Mouse (Mus musculus) adrenal gland, postnatal 14 days (tissue): ENCODE data around the gene Phospho2. TPM values are rescaled to one million over a fixed set of nuclear protein-coding genes. Genes with fewer than 3 reads are reported as not detected.
"Not testable (repeated sequence)": the region's sequence is repeated elsewhere in the genome, so short reads cannot be mapped to it uniquely, and the experiment has no call there.

Experiments used
- DNase-seq: peaks from one replicate; pipeline ENCODE4 v3.0.0; 2021; ENCODE audit warnings: mixed read lengths
- long read RNA-seq, 2 experiments: library from polyadenylated mRNA; stranded (forward); transcript quantifications; one replicate each; pipeline ENCODE4 v2.0.0; 2021
- total RNA-seq: library from RNA; stranded (reverse); gene quantifications from 2 replicates; pipeline ENCODE4 v1.2.3, GENCODE M21; 2021

The Phospho2 gene
- 20.8 and 22.4 TPM in 2 replicates for total RNA-seq
- long read RNA-seq, experiment 1, transcript Phospho2-201 (4 exons, 2,260 nt) = major isoform, 31 of 39 reads
- long read RNA-seq, experiment 1, transcript Phospho2-202 (4 exons, 2,194 nt) = minor isoform, 5 of 39 reads
- long read RNA-seq, experiment 1, partial matches to known transcripts = 0 of 39 reads
- long read RNA-seq, experiment 1, other reads (novel, unspliced or antisense) = 2 of 39 reads
- long read RNA-seq, experiment 2, transcript Phospho2-201 (4 exons, 2,260 nt) = major isoform, 25 of 33 reads
- long read RNA-seq, experiment 2, partial matches to known transcripts = 1 of 33 reads
- long read RNA-seq, experiment 2, other reads (novel, unspliced or antisense) = 4 of 33 reads

DNA sequence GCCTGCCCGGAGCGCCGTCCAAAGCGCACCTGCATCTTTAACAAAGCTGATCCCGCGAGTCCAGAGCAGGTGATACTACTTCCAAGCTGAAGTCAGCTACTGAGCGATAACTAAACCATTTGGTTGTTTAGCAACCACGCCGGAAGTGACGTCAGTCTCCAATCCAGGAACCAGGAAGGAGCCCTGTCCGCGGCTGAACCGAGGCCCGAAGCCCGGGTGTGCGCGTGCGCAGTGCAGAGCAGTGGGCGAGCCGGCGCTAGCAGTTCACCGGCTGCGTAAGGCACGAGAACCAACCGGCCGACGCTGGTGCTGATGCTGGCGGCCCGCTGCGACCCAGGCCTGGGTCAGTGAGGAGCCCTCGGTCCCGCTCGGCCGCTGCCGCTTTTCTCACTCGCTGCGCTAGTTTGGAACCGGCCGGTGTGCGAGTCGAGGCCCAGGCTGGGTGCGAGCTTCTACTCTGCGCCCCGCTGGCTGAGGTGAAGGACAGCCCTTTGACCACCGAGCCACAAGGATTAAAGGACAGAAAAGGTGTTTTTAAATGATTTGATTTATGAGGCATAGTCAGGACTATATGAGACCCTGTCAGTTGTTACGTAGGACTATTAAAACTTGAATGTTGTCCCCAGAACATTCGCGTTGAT is at the start of gene Phospho2, which contains the start of gene Ccdc173:
TSS of gene Phospho2 (plus strand) at position 195 of the 641 bp plus-strand sequence.
TSS of gene Ccdc173 (minus strand) at position 147 of the 641 bp plus-strand sequence.
- peak; percentile 100 for DNase-seq

GRCm38 (mm10) chr2:69745091-69745490 is 44.3 kb upstream of the Phospho2 start:
- no peak for DNase-seq

- DNase-seq = no peak
Measured at GRCm38 (mm10) chr2:69760980-69761379, 28.4 kb upstream of the Phospho2 start.

DNA sequence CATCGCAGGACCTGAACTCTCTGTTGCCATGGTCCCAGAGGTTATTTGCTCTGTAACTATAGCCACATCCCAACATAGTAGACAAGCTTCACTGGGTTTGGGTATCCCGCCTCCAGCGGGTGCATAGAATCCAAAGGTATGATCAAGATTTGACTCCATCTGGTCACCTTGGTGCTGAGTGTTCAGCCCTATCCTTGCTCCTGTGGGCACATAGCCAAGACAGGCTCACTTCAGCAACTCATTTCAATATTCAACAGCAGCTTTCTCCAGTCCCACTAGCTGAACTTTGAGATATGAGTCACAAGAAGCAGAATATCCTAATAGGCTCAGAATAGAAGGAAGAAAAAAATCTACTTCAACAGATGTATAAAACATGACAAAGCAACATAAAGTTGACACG is 26.1 kb upstream of the Phospho2 start:
- DNase-seq = no peak

- no peak for DNase-seq
Measured at GRCm38 (mm10) chr2:69764716-69765115, 24.7 kb upstream of the Phospho2 start.

DNA sequence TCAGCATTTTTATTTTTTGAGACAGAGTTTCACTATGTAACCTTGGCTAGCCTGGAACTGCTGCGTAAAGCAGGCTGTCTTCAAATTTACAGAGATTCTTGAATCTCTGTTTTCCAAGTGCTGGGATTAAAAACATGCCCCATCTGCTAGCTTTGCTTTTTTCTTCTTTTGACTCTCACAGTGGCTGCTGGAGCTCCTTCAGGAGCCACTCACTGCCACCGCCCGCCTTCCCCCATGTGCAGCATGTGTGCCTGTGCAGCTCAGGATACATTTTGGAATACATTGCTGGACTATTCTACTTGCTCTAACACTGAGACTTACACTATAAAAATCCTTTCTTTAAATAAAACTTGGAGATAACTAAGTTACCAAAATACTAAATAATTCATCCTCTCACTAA is 16.1 kb upstream of the Phospho2 start:
- no peak for DNase-seq

DNA sequence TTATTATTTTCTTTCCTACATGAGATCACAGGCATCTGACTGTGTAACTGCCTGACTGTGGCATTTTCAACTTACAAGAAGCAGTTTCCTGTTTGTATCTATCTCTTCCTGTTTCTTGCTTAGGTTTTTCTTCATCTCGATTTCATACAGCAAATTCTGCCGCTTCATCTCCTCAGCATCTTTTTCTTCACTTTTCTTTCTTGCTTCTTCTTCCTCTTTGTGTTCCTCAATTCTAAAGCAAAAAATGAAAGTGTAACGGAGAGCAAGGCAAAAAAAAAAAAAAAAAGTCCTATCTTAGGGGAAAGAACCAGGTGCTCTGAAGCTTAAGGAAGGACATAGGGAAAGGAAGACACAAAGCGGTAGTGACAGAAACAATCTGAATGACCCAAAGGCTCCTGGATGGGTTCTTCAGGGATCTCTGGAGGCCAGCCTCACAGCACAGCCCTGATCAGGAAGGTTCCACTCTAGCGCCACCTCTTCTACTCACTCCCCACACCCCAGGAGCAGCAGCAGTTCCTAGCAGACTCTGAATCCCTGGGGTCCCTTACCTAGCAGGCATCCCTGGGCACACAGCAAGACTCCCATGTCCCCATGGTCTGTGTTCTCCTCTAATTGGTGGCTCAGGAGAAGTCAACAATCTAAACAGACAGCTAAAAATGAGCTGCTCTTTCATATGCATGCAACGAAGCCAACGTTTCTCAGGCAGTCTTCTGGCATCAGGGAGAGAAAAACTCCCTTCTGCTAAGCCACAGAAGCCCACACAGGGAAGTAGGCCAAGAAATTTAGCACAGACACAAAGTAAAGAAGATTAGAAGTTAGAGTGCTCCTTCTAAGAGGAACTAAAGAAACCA is 11.2 kb upstream of the Phospho2 start:
- no peak for DNase-seq

- peak; percentile 42 for DNase-seq
Measured at GRCm38 (mm10) chr2:69778836-69779177, 10.6 kb upstream of the Phospho2 start.

DNA sequence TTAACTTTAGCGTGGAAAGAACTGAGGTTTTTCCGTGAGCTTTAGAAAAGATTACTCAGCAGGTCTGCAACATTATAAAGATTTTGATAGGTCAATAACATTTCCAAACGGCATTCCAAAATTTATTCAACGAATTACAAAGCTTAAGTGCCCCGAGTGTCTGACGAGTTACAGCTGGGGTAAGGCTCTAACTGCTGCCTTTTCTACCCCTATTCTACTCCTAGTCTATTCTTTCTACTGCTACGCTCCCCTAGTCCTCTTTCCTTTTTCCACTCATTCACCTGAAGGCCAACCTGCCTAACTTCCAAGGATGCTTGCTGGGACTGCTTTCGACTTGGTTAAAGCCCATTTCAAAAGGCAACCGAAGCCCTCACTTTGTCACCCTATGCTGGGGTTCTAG is 449 bp upstream of the Phospho2 start:
- DNase-seq = no peak

DNA sequence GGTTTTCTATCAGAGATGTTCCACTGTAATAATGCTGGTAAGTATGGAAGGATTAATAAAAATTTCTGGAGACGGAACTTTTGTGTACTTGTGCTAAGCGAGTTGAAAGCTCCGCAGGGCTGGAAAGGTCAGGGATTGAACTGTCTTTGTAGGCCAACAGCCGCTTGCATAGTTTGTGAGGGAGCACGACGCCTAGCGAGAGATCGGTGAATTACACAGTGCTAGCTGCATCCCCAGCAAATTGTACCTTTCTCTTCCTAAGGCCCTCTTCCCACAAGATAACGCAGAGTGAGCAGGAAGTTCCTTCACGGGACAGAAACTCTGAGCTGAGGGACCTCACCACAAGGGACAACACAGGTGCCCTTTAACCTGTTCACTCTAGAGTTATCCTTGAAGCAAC is 862 bp downstream of the Phospho2 start:
- peak; percentile 91 for DNase-seq

DNA sequence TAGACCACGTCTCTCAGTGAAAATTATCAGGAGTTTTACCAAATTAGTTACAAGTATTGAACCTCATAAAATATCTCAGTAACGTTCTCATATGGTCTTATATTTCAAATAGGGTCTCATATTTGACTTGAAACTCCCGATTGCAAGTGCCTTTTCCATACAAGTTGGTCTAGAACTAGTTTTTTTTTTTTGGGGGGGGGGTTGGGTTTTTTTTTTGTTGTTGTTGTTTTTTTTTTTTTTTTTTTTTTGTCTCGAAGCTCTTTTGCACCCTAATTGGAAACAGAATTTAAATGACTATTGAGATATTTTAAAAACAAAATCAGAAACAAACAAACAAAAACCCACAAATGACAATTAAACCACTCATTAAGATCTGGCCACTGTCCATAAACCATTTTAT is 1.3 kb downstream of the Phospho2 start:
- no peak for DNase-seq

DNA sequence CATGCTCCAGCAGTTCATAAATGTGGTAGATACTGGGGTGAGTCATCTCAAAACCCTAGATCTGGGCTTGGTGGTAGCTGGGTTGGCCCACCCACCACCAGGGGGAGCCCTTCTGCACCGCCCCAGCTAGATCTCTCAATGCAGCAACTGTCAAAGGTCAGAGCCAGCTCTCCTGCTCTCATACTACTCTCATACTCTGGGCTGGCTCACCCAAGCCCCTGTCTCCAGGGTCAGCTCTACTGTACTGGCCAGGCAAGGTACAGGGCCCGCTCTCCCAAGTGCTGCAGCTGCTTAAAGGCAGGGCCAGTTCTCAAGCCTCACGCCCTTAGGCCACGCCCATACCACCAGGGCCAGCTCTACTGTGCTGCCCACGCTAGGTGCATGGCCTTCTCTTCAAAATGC is 13.5 kb downstream of the Phospho2 start:
- peak; percentile 93 for DNase-seq

DNA sequence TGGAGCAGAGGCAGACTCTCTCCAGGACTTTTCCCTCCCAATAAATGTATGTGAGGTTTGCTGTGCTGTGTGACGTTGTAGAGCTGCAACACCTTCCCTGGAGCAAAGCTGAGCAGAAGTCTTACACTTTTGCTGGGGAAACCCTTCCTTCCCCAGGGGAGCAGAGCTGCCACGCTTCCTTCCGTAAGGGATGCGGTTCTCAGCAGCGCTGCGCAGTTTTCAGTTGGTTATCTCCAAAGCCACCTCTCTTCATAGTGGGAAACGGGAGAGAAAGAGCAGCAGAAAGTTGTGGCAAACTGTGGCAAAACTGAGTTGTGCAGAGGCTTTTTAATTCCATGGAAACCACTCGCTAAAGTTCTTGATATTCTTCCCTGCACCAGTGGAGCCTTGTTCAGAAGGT is 14.3 kb downstream of the Phospho2 start:
- no peak for DNase-seq

DNA sequence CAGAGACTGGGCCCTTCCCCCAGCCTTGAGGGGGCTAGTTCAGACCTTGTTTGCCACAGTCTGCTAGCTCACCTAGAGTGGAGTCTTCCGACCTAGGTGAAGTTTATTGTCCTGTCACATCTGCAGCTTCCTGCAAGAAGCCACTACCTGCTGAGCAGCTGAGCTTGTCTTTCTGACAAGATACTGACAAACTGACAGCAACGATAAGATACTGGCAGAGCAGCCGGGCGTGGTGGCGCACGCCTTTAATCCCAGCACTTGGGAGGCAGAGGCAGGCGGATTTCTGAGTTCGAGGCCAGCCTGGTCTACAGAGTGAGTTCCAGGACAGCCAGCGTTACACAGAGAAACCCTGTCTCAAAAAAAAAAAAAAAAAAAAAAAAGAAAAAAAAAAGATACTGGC is 15.2 kb downstream of the Phospho2 start:
- DNase-seq = not testable (repeated sequence)

GRCm38 (mm10) chr2:69810169-69810568 is 20.7 kb downstream of the Phospho2 start:
- DNase-seq = peak; percentile 80

GRCm38 (mm10) chr2:69811349-69811748 is 21.9 kb downstream of the Phospho2 start:
- DNase-seq = not testable (repeated sequence)

GRCm38 (mm10) chr2:69816575-69816974 is 27.2 kb downstream of the Phospho2 start:
- no peak for DNase-seq

GRCm38 (mm10) chr2:69818350-69819085 is 29.1 kb downstream of the Phospho2 start:
- no peak for DNase-seq

- no peak for DNase-seq
Measured at GRCm38 (mm10) chr2:69820201-69820600, 30.8 kb downstream of the Phospho2 start.

- peak; percentile 17 for DNase-seq
Measured at GRCm38 (mm10) chr2:69821711-69822110, 32.3 kb downstream of the Phospho2 start, which contains the start of gene Klhl23. TSS of gene Klhl23 (plus strand) at chr2:69821944.

DNA sequence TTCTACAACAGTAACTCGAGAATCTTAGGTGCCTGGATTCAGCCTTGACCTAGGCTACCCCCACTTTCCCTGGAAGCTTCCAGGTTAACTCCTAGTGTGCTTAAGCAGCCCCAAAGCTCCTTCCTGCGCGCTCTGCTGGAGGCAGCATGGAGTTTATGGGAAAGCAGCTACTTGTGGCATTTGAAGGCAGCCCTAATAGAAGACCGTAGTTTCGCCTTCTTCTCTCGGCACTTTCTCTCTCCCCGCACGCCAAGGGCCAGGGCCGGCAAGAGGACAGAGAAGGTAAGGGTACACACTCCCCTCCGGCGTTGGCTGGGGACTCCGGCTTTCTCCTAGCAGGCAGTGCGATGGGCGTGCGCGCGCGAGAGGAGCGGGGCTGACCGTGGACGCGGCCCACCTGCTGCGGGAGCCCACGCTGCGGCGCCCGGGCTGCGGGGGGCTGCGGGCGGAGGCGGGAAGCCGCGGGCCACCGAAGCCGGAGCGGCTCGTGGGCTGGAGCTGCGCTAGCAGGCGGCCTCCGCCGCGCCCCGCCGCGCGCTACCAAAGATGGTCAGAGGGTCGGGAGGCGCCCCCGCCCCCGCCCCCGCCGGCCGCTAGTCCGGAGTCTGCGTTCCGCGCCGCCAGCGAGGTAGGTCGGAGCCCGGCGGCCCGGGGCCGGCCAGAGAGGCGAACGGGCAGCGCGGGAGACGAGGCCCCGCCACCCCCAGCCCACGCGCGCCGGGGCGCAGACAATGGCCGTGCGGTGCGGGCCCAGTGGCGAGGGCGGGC is 33.1 kb downstream of the Phospho2 start:
- DNase-seq = peak; percentile 68
